Mouse (Mus musculus) midbrain, embryonic 13.5 days (tissue): ENCODE measurements around the gene Mtss1l. TPM values are rescaled to one million over a fixed set of nuclear protein-coding genes. Genes with fewer than 3 reads are reported as not detected.

Experiments
- ATAC-seq: fragments of 200-750 bp; cut with Nextera tagmentation; 2 replicates; pipeline ENCODE4 v1.8.0; 2017; ENCODE audit warnings: mild to moderate bottlenecking, moderate TSS enrichment, moderate library complexity
- H3K27ac ChIP-seq: fragments of 300-500 bp; sonication (generic); 2 replicates; pipeline ENCODE4 v1.5.1; 2015; ENCODE audit warnings: inconsistent platforms, mild to moderate bottlenecking, moderate library complexity
- H3K27me3 ChIP-seq: fragments of 300-500 bp; sonication (generic); 2 replicates; pipeline ENCODE4 v1.6.1; 2015; ENCODE audit warnings: mild to moderate bottlenecking, inconsistent platforms
- H3K36me3 ChIP-seq: fragments of 300-500 bp; sonication (generic); 2 replicates; pipeline ENCODE4 v1.6.1; 2015; ENCODE audit warnings: mild to moderate bottlenecking, inconsistent platforms
- H3K4me1 ChIP-seq: fragments of 300-500 bp; sonication (generic); replicated peaks from 2 replicates; pipeline ENCODE4 v1.6.1; 2015; ENCODE audit warnings: inconsistent platforms
- H3K4me2 ChIP-seq: fragments of 300-500 bp; sonication (generic); replicated peaks from 2 replicates; pipeline ENCODE4 v1.6.1; 2015; ENCODE audit warnings: moderate library complexity, mild to moderate bottlenecking, inconsistent platforms
- H3K4me3 ChIP-seq: fragments of 300-500 bp; sonication (generic); replicated peaks from 2 replicates; pipeline ENCODE4 v1.5.1; 2015; ENCODE audit warnings: mild to moderate bottlenecking, inconsistent platforms
- H3K9ac ChIP-seq: fragments of 300-500 bp; sonication (generic); replicated peaks from 2 replicates; pipeline ENCODE4 v1.6.1; 2015; ENCODE audit warnings: mild to moderate bottlenecking, inconsistent platforms
- H3K9me3 ChIP-seq: fragments of 300-500 bp; sonication (generic); 2 replicates; pipeline ENCODE4 v1.6.1; 2016; ENCODE audit warnings: mild to moderate bottlenecking, inconsistent platforms
- WGBS: fragments of 180-500 bp; shearing (Covaris S2); methylation state at CpG from one replicate; pipeline ENCODE4 v1.1.7; 2015; 5-methylcytosine and 5-hydroxymethylcytosine counted together
- polyA plus RNA-seq: library from polyadenylated mRNA; unstranded; fragments of >200 nt; fragmentation: Nextera tagmentation; extraction: Ambion mirVana; gene quantifications from 2 replicates; pipeline ENCODE4 v1.2.1, GENCODE M21; 2015

Mtss1l gene
- polyA plus RNA-seq: 13.7 and 16.6 TPM in 2 replicates

GRCm38 (mm10) chr8:110720685-110721598, at the start of gene Mtss1l:
TSS of gene Mtss1l (plus strand) at chr8:110721476.
- Histone ChIP-seq H3K27me3 (no peaks in the 10 kb centered on the region), H3K9ac (peak within 1 kb of the TSS; percentile 86), H3K4me2 (peak within 1 kb of the TSS; percentile 90), H3K9me3 (no peaks in the 10 kb centered on the region), H3K4me1 (peaks cover 76% of the 10 kb centered on the region), H3K36me3 (0 out of 2 replicates have a peak, but pooled peaks cover 8% of the 10 kb centered on the region), H3K4me3 (peak within 1 kb of the TSS; percentile 72), H3K27ac (peak within 1 kb of the TSS; percentile 94)
- ATAC-seq: peak; percentile 76
- 4% methylated on average over 64 of the region's 75 CpGs for WGBS

GRCm38 (mm10) chr8:110672133-110672532, 49.1 kb upstream of the Mtss1l start:
- no peak overlapping the region for H3K4me3 ChIP-seq
- no peak for ATAC-seq
- 91% methylated on average over 2 of the region's 2 CpGs for WGBS
- H3K4me1 ChIP-seq: no peaks in the 10 kb centered on the region
- H3K36me3 ChIP-seq: peaks cover 60% of the 10 kb centered on the region
- 0 out of 2 replicates have a peak overlapping the region, but pooled peaks have one; percentile 9 for H3K27ac ChIP-seq
- no peaks in the 10 kb centered on the region for H3K9me3 ChIP-seq
- no peaks in the 10 kb centered on the region for H3K27me3 ChIP-seq
- H3K4me2 ChIP-seq: no peak overlapping the region
- no peak overlapping the region for H3K9ac ChIP-seq

- H3K9me3 ChIP-seq: no peaks in the 10 kb centered on the region
- peaks cover 65% of the 10 kb centered on the region for H3K36me3 ChIP-seq
- 87% methylated on average over 2 of the region's 2 CpGs for WGBS
- no peak overlapping the region for H3K9ac ChIP-seq
- no peak overlapping the region for H3K4me3 ChIP-seq
- no peak overlapping the region for H3K4me2 ChIP-seq
- H3K27me3 ChIP-seq: no peaks in the 10 kb centered on the region
- H3K4me1 ChIP-seq: no peaks in the 10 kb centered on the region
- no peak overlapping the region for H3K27ac ChIP-seq
- ATAC-seq: no peak
Observed at GRCm38 (mm10) chr8:110673168-110673567, 48.1 kb upstream of the Mtss1l start.

- Histone ChIP-seq H3K36me3 (peaks cover 72% of the 10 kb centered on the region), H3K9me3 (no peaks in the 10 kb centered on the region), H3K27ac (no peak overlapping the region), H3K4me2 (no peak overlapping the region), H3K9ac (no peak overlapping the region), H3K27me3 (no peaks in the 10 kb centered on the region), H3K4me3 (no peak overlapping the region), H3K4me1 (no peaks in the 10 kb centered on the region)
- no peak for ATAC-seq
- WGBS: 92% methylated on average over 1 of the region's 1 CpGs
Observed at GRCm38 (mm10) chr8:110674589-110674988, 46.7 kb upstream of the Mtss1l start.

- Histone ChIP-seq H3K4me3 (no peak overlapping the region), H3K27me3 (no peaks in the 10 kb centered on the region), H3K27ac (no peak overlapping the region), H3K9ac (no peak overlapping the region; the same call in 1 of the 2 replicates), H3K4me1 (no peaks in the 10 kb centered on the region), H3K4me2 (no peak overlapping the region), H3K36me3 (peaks cover 63% of the 10 kb centered on the region), H3K9me3 (no peaks in the 10 kb centered on the region)
- 95% methylated on average over 5 of the region's 5 CpGs for WGBS
- ATAC-seq: no peak
Observed at GRCm38 (mm10) chr8:110676702-110677101, 44.6 kb upstream of the Mtss1l start.

- no peak for ATAC-seq
- WGBS: 91% methylated on average over 5 of the region's 5 CpGs
- Histone ChIP-seq H3K9ac (no peak overlapping the region; the same call in 1 of the 2 replicates), H3K36me3 (peaks cover 58% of the 10 kb centered on the region), H3K27me3 (no peaks in the 10 kb centered on the region), H3K9me3 (no peaks in the 10 kb centered on the region), H3K4me1 (no peaks in the 10 kb centered on the region), H3K4me2 (no peak overlapping the region), H3K27ac (no peak overlapping the region), H3K4me3 (no peak overlapping the region)
Observed at GRCm38 (mm10) chr8:110677174-110677660, 44.1 kb upstream of the Mtss1l start.

- Histone ChIP-seq H3K4me1 (no peaks in the 10 kb centered on the region), H3K9me3 (no peaks in the 10 kb centered on the region), H3K4me2 (no peak overlapping the region), H3K9ac (no peak overlapping the region), H3K4me3 (no peak overlapping the region), H3K27me3 (no peaks in the 10 kb centered on the region), H3K27ac (no peak overlapping the region), H3K36me3 (peaks cover 60% of the 10 kb centered on the region)
- WGBS: 75% methylated on average over 3 of the region's 3 CpGs
- no peak for ATAC-seq
Observed at GRCm38 (mm10) chr8:110678989-110679388, 42.3 kb upstream of the Mtss1l start.

- no peaks in the 10 kb centered on the region for H3K9me3 ChIP-seq
- no peak overlapping the region for H3K27ac ChIP-seq
- H3K4me2 ChIP-seq: no peak overlapping the region
- H3K9ac ChIP-seq: no peak overlapping the region
- H3K36me3 ChIP-seq: peaks cover 59% of the 10 kb centered on the region
- WGBS: 94% methylated on average over 5 of the region's 5 CpGs
- H3K4me3 ChIP-seq: no peak overlapping the region
- H3K27me3 ChIP-seq: no peaks in the 10 kb centered on the region
- no peak for ATAC-seq
- no peaks in the 10 kb centered on the region for H3K4me1 ChIP-seq
Observed at GRCm38 (mm10) chr8:110687726-110688125, 33.5 kb upstream of the Mtss1l start.

GRCm38 (mm10) chr8:110689961-110690360, 31.3 kb upstream of the Mtss1l start:
- no peak overlapping the region for H3K4me3 ChIP-seq
- H3K9ac ChIP-seq: no peak overlapping the region
- no peak overlapping the region for H3K4me2 ChIP-seq
- H3K36me3 ChIP-seq: peaks cover 44% of the 10 kb centered on the region
- no peak overlapping the region for H3K27ac ChIP-seq
- ATAC-seq: no peak
- peaks cover 4% of the 10 kb centered on the region for H3K4me1 ChIP-seq
- H3K27me3 ChIP-seq: no peaks in the 10 kb centered on the region
- H3K9me3 ChIP-seq: no peaks in the 10 kb centered on the region
- 91% methylated on average over 9 of the region's 9 CpGs for WGBS

GRCm38 (mm10) chr8:110694226-110694625, 27.1 kb upstream of the Mtss1l start:
- 75% methylated on average over 5 of the region's 5 CpGs for WGBS
- Histone ChIP-seq H3K4me2 (no peak overlapping the region), H3K27ac (0 out of 2 replicates have a peak overlapping the region, but pooled peaks have one; percentile 21), H3K9me3 (no peaks in the 10 kb centered on the region), H3K4me3 (no peak overlapping the region), H3K27me3 (no peaks in the 10 kb centered on the region), H3K9ac (no peak overlapping the region), H3K4me1 (peaks cover 12% of the 10 kb centered on the region), H3K36me3 (peaks cover 44% of the 10 kb centered on the region)
- no peak for ATAC-seq

- 93% methylated on average over 4 of the region's 4 CpGs for WGBS
- H3K9me3 ChIP-seq: no peaks in the 10 kb centered on the region
- H3K4me1 ChIP-seq: peaks cover 12% of the 10 kb centered on the region
- H3K9ac ChIP-seq: no peak overlapping the region
- H3K4me3 ChIP-seq: no peak overlapping the region
- no peak overlapping the region for H3K4me2 ChIP-seq
- H3K27ac ChIP-seq: 0 out of 2 replicates have a peak overlapping the region, but pooled peaks have one; percentile 21
- no peaks in the 10 kb centered on the region for H3K27me3 ChIP-seq
- peaks cover 44% of the 10 kb centered on the region for H3K36me3 ChIP-seq
- ATAC-seq: no peak
Observed at GRCm38 (mm10) chr8:110694826-110695225, 26.4 kb upstream of the Mtss1l start.

- peak overlapping the region; percentile 21; the same call in 1 of the 2 replicates for H3K27ac ChIP-seq
- peaks cover 44% of the 10 kb centered on the region for H3K36me3 ChIP-seq
- no peaks in the 10 kb centered on the region for H3K9me3 ChIP-seq
- H3K27me3 ChIP-seq: no peaks in the 10 kb centered on the region
- H3K9ac ChIP-seq: no peak overlapping the region
- H3K4me2 ChIP-seq: no peak overlapping the region
- 88% methylated on average over 5 of the region's 5 CpGs for WGBS
- peaks cover 12% of the 10 kb centered on the region for H3K4me1 ChIP-seq
- H3K4me3 ChIP-seq: no peak overlapping the region
- ATAC-seq: peak; percentile 56; the same call in 1 of the 2 replicates
Observed at GRCm38 (mm10) chr8:110695431-110695830, 25.8 kb upstream of the Mtss1l start.
